Mouse (Mus musculus): ENCODE measurements around the gene Lbx2. TPM values are rescaled to one million over a fixed set of nuclear protein-coding genes. Genes with fewer than 3 reads are reported as not detected.

The Lbx2 gene
- total RNA-seq, 4 experiments from 2014 or later = 0.63 to 0.94 TPM; not detected in 2

DNA sequence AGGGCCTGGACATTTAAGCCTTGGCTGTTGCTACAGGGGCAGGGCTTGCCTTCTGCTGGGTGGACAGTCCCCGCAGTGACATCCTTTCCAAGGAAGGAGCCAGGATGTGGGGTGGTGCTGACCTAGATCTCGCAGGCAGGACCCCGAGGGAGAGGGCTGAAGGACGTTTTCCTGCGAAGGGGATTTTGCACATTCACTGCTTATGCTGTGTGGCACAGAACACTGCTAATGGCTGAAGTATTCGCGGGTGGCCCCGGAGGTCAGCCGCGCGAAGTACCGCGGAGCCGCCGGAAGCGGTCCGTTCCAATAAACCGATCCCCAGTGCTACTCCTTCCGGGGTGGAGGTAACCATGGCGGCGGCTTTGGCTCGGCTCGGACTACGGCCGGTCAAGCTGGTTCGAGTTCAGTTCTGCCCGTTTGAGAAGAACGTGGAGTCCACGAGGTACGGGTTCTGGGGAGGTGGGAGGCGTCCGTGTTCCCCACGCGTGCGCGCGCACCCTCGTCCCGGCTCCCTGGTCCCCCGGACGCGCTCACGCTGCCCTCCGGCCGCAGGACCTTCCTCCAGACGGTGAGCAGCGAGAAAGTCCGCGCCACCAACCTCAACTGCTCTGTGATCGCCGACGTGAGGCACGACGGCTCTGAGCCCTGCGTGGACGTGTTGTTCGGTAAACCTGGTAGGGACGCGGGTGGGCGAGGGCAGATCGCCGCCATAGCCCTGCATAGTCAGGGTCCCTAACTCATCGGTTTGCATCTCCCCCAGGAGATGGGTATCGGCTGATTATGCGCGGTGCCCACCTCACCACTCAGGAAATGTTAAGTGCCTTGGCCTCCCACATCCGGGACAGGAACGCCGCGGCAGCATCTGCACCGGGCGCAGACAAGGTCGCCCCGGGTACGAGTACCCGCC is 22.8 kb downstream of the Lbx2 start, which contains the start of gene Mrpl53:
Mrpl53 (plus strand) TSS at position 279 of the 907 bp plus-strand sequence.
- peak; percentile 65 to 75 for DNase-seq (ENCODE audit: low spot score in 2 of 2)

DNA sequence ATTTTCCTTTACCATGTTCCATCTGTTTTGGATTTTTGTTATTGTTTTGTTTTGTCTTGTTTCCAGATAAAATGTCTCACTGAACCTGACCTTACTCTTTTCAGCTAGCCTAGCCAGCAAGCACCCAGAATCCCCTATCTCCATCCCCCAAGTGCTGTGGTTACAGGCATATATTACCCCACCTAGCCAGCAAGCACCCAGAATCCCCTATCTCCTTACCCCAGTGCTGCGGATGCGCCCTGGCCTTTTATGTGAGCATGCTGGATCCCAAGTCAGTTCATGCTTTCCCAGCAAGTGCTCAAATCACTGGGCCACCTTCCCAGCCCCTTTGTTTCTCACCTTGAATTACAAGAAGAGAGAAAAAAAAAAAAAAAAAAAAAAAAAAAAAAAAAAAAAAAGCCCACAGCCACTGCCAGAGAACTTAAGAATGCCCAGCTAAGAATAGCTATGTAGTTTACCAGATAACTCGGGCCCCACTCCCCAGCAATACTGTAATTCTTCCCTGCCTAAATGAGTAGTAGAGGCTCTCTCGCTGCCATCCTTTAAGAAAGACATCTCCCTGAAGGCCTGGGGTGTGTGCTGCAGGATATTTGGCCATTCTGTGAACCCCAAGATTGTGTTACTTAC is 25.5 kb downstream of the Lbx2 start:
- no peak for DNase-seq (ENCODE audit: low spot score in 2 of 2)

DNA sequence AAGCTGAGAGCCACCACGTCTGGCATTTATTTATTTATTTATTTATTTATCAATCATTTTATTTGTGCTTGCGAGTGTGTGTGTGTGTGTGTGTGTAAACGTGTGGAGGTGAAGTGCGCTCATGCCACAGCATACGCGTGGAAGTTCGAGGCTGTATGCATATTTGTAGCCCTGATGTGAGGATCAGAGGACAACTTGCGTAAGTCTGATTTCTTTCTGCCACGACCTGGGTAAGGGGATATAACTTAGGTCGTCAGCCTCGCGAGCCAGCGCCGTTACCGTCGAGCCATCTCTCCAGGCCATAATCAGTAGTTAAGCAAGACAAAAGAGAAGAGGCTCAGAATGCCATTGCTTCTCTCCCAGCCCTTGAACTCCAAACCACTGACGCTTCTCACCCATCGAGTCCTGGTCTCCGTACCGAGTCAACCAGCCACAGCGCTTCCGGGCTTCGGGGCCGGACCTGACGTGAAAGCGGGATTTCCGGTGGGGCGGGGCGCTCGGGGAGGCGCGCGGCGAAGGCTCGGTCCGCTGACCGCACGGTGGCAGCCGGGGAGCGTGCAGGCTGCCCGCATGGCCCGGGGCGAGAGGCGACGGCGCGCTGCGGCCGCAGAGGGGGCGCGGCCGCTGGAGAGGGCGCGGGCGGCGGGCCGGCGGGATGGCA is 29.0 kb downstream of the Lbx2 start, which contains the start of gene Mogs:
Mogs (plus strand) TSS at position 486 of the 661 bp plus-strand sequence.
- peak; percentile 87 for DNase-seq (ENCODE audit: low spot score in 2 of 2)

- no peak for DNase-seq (ENCODE audit: low spot score in 2 of 2)
These were observed 29.7 kb downstream of the Lbx2 start for GRCm38 (mm10) chr6:83115682-83116372.

- no peak for DNase-seq (ENCODE audit: low spot score in 2 of 2)
These were observed 30.4 kb downstream of the Lbx2 start for GRCm38 (mm10) chr6:83116373-83117164.

GRCm38 (mm10) chr6:83117165-83117438 is 30.9 kb downstream of the Lbx2 start:
- no peak for DNase-seq (ENCODE audit: low spot score in 2 of 2)

GRCm38 (mm10) chr6:83117616-83118015 is 31.4 kb downstream of the Lbx2 start:
- DNase-seq (ENCODE audit: low spot score in 2 of 2) = no peak

DNA sequence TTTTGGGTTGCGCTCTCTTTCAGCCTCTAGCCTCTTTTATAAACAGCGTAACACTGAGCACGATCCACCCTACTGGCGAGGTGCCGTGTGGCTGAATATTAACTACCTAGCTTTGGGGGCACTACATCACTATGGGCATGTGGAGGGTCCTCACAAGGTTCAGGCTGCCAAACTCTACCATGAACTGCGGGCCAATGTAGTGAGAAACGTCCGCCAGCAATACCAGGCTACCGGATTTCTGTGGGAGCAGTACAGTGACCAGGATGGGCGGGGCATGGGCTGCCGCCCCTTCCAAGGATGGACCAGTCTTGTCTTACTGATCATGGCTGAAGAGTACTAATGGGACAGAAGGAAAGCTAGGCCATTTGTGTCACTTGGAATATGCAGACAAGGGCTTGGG is 32.2 kb downstream of the Lbx2 start:
- no peak for DNase-seq (ENCODE audit: low spot score in 2 of 2)

DNA sequence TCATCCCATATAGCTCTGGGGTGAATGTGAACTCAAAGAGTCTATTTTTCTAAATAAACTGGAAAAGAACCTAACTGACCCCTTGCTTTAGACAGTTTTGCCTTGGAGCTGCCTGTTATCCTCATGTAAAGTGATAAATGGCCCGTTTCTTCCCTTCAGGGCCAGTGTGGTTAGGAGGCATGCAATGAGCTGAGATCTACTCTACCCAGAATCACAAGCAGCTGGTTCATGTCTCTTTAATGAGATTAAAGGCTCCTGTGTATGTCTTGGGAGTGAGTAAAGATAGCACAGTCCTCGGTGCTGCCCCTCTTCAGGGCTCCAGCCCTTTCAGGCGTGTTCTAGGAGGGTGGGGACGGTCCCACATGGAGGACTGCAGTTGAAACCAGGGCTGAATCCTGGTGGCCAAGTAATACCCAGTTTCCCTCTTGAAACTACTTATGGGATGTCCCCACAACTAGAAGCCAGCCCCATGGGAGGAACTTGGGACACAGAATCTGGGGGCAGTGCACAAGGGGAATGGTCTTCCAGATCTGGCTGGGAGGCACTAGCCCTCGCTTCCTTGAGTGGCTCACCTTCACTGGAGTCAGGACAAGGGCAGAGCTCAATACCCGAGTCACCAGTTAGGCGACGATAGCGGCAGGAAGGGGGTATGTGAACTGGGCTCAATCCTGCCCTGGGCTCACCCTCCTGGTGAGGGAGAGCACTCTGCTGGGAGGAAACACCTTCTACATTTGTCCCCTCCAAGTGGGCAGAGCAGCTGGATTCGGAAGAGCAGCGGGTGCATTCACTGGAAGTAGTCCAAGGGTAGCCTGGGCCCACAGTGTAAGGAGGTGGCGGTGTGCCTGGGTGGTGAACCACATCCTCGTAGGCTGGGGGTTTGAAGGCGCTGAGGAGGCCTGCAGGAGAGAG is 32.9 kb downstream of the Lbx2 start:
- no peak for DNase-seq (ENCODE audit: low spot score in 2 of 2)

DNA sequence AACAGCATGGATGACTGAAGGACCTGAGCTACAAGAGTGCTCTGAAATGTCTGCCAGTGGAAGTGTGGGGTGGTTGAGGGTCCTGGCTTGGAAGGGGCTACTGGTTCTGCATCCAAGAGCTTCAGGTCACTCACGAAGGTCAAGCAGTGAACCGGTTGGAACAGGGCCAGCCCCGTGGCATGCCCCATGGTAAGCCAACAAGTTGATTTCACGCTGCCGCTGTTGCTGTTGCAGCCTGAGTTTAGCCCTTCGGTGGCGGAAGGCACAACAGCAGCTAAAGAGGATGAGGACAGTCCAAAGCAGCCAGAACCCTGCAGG is 33.5 kb downstream of the Lbx2 start:
- DNase-seq (ENCODE audit: low spot score in 2 of 2) = no peak

- peak; percentile 86 to 94 for DNase-seq (ENCODE audit: low spot score in 2 of 2)
These were observed 35.0 kb downstream of the Lbx2 start, which contains the start of gene Wbp1 for GRCm38 (mm10) chr6:83120930-83121862. TSS of gene Wbp1 (minus strand) at chr6:83121559.

GRCm38 (mm10) chr6:83121863-83122710 is 35.9 kb downstream of the Lbx2 start:
- no peak for DNase-seq (ENCODE audit: low spot score in 2 of 2)

GRCm38 (mm10) chr6:83122961-83123360 is 36.8 kb downstream of the Lbx2 start:
- no peak for DNase-seq (ENCODE audit: low spot score in 2 of 2)

DNA sequence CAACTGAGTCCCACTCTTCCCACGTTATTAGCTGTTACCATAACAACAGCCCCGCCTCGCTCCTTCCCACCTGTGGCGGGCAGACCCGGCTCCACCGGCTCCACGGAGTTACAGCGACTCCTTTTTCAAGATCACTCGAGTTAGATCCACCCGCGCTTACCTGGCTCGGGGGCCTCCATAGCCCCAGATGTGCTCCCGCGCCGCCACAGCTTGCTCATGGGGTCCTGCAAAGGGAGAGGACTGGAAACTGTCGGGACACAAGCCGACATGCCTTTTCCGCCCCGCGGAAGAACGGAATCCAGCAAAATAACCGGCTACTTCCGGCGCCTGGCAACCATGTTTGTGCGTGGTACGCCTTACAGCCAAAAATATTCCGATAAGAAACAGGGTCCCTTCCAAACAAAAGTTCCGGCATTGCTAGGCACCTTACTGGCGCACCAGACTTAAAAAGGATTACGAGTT is 38.7 kb downstream of the Lbx2 start:
- DNase-seq (ENCODE audit: low spot score in 2 of 2) = peak; percentile 85 to 88

DNA sequence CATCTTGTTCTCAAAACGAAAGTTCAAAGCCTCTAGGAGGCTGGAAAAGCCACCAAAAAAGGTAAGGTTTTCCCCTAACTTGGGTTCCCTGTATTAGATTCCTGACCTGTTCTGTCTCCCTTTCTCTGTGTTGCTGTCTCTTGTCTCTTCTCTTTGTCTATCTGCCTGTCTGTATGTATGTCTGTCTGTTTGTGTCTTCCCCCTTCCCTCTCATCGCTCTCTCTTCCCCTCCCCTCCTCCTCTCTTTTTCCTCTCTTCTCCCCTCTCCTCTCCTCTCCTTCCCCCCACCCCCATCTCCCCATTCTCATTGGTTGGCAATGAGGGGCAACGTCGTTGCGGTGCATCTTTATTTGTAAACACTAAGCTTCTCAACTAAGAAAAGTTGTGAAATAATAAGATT is 39.2 kb downstream of the Lbx2 start, which contains the start of gene Ino80b:
Ino80b (minus strand) TSS at position 101 of the 400 bp plus-strand sequence.
- DNase-seq (ENCODE audit: low spot score in 2 of 2) = no peak

- DNase-seq (ENCODE audit: low spot score in 2 of 2) = no peak
These were observed 41.3 kb downstream of the Lbx2 start for GRCm38 (mm10) chr6:83127419-83127818.

GRCm38 (mm10) chr6:83131469-83132034 is 45.4 kb downstream of the Lbx2 start:
- no peak for DNase-seq (ENCODE audit: low spot score in 2 of 2)
